Mouse (Mus musculus): ENCODE data around the gene Hepacam. TPM values are rescaled to one million over a fixed set of nuclear protein-coding genes. Genes with fewer than 3 reads are reported as not detected.

Gene Hepacam
- polyA plus RNA-seq, 1 experiment = not detected

DNA sequence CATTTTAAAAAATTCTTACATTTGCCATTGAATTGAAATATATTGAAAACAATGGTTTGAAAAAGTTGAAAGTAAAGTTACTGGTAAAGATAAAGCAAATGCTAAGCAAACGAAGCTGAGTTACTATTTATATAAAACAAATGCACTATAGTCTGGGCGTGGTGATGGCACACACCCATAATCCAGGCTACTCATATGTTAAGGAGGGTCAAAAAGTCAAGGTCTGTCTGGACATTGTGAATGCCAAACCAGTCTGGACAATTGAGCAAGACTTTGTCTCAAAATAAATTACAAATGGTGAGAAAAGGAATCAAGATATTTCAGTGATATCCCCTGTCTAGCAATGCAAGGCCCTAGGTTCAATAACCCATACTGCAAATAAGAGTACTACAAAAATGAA is 23.7 kb downstream of the Hepacam start:
- H3K4me2 ChIP-seq (ENCODE audit: low read depth) = no peak overlapping the region
- no peak for TF ChIP-seq SRF (IDR thresholded peaks at IDR 0.05; ENCODE audit: control insufficient read depth, insufficient read length, low read depth)
- no peak for TF ChIP-seq MAX (IDR thresholded peaks at IDR 0.05; ENCODE audit: low read depth)
- TF ChIP-seq TCF3 (IDR thresholded peaks at IDR 0.05; ENCODE audit: insufficient read length, low read depth) = no peak
- no peak for TF ChIP-seq POLR2A (IDR thresholded peaks at IDR 0.05; ENCODE audit: insufficient read length, low read depth)
- no peak for TF ChIP-seq E2F4 (IDR thresholded peaks at IDR 0.05; ENCODE audit: insufficient read depth)
- TF ChIP-seq POLR2AphosphoS2 (IDR thresholded peaks at IDR 0.05; ENCODE audit: insufficient read length, low read depth) = no peak
- no peak for TF ChIP-seq USF1 (IDR thresholded peaks at IDR 0.05; ENCODE audit: low read depth)
- H3K79me2 ChIP-seq (ENCODE audit: control insufficient read depth, insufficient read depth) = no peaks in the 10 kb centered on the region
- no peak overlapping the region for H3ac ChIP-seq (ENCODE audit: control insufficient read depth, insufficient read length)
- no peak overlapping the region for H3K4me3 ChIP-seq
- H3K36me3 ChIP-seq (ENCODE audit: control insufficient read depth, insufficient read depth) = no peaks in the 10 kb centered on the region
- peaks cover 5% of the 10 kb centered on the region for H3K27me3 ChIP-seq (ENCODE audit: control insufficient read depth, insufficient read depth, insufficient read length)

DNA sequence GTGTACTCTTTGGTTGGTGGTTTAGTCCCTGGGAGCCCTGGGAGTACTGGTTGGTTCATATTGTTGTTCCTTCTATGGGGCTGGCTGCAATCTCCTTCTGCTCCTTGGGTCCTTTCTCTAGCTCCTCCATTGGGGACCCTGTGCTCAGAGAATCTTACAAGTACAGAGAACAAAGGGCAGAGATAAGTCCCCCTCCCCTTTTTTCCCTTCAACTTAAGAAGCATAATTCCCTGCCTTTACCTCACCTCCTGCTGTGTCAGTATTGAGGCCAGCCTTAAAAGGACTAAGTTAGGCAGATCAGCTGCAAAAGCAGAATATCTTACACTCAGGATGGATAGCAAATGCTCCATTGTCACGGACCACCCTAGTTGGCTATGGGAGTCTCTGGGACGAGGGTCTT is 24.9 kb downstream of the Hepacam start:
- Histone ChIP-seq H3K79me2 (ENCODE audit: control insufficient read depth, insufficient read depth) (no peaks in the 10 kb centered on the region), H3K36me3 (ENCODE audit: control insufficient read depth, insufficient read depth) (no peaks in the 10 kb centered on the region), H3ac (ENCODE audit: control insufficient read depth, insufficient read length) (no peak overlapping the region), H3K27me3 (ENCODE audit: control insufficient read depth, insufficient read depth, insufficient read length) (no peaks in the 10 kb centered on the region), H3K4me2 (ENCODE audit: low read depth) (no peak overlapping the region), H3K4me3 (no peak overlapping the region)
- TF ChIP-seq REST (IDR thresholded peaks at IDR 0.05; ENCODE audit: insufficient read depth, insufficient read length) (no peak), POLR2AphosphoS2 (IDR thresholded peaks at IDR 0.05; ENCODE audit: insufficient read length, low read depth) (no peak), TCF3 (IDR thresholded peaks at IDR 0.05; ENCODE audit: insufficient read length, low read depth) (no peak), CEBPB (IDR thresholded peaks at IDR 0.05; ENCODE audit: insufficient read depth, poor library complexity, severe bottlenecking) (no peak), MAX (IDR thresholded peaks at IDR 0.05; ENCODE audit: low read depth) (no peak), MYOG (IDR thresholded peaks at IDR 0.05; ENCODE audit: control insufficient read depth in 1 of 3, insufficient read depth in 1 of 3, insufficient read length in 2 of 3, low read depth in 2 of 3) (no peak), E2F4 (IDR thresholded peaks at IDR 0.05; ENCODE audit: insufficient read depth) (no peak), POLR2A (IDR thresholded peaks at IDR 0.05; ENCODE audit: insufficient read length, low read depth) (no peak), TCF12 (IDR thresholded peaks at IDR 0.05; ENCODE audit: insufficient read depth, poor library complexity, severe bottlenecking) (no peak), USF1 (IDR thresholded peaks at IDR 0.05; ENCODE audit: low read depth) (no peak), SRF (IDR thresholded peaks at IDR 0.05; ENCODE audit: control insufficient read depth, insufficient read length, low read depth) (no peak), MYOD1 (IDR thresholded peaks at IDR 0.05; ENCODE audit: control insufficient read depth in 1 of 3, insufficient read length in 2 of 3, low read depth in 2 of 3) (no peak)

DNA sequence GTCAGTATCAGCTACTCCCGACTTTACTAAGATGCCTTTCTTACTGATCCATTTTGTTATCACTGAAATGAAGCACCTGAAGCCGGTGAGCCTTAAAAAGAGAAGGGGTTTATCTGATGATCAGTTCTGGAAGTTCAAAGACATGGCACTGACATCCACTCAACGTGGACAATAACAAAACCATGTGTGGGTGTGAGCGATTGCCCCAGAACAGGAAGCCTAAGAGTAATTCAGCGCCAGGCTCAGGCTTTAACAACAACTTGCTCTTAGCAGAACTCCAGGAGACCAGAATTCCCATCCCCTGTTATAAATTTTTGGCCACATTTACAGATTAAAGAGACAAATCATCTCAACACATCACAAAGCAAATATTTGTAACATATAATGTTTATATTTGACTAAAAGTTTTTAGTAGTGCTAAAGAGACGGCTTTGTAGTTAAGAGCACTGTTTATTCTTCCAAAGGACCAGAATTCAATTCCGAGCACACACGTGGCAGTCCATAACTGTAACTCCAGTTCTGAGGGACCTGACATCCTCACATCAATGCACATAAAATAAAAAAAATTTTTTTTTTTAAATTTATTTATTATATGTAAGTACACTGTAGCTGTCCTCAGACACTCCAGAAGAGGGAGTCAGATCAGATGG is 26.5 kb downstream of the Hepacam start:
- no peaks in the 10 kb centered on the region for H3K79me2 ChIP-seq (ENCODE audit: control insufficient read depth, insufficient read depth)
- no peaks in the 10 kb centered on the region for H3K27me3 ChIP-seq (ENCODE audit: control insufficient read depth, insufficient read depth, insufficient read length)
- TF ChIP-seq USF1 (IDR thresholded peaks at IDR 0.05; ENCODE audit: low read depth) = no peak
- TF ChIP-seq MYOG (IDR thresholded peaks at IDR 0.05; ENCODE audit: control insufficient read depth in 1 of 3, insufficient read depth in 1 of 3, insufficient read length in 2 of 3, low read depth in 2 of 3) = no peak
- no peak for TF ChIP-seq POLR2A (IDR thresholded peaks at IDR 0.05; ENCODE audit: insufficient read length, low read depth)
- no peak for TF ChIP-seq MAX (IDR thresholded peaks at IDR 0.05; ENCODE audit: low read depth)
- TF ChIP-seq REST (IDR thresholded peaks at IDR 0.05; ENCODE audit: insufficient read depth, insufficient read length) = no peak
- TF ChIP-seq CEBPB (IDR thresholded peaks at IDR 0.05; ENCODE audit: insufficient read depth, poor library complexity, severe bottlenecking) = no peak
- TF ChIP-seq POLR2AphosphoS2 (IDR thresholded peaks at IDR 0.05; ENCODE audit: insufficient read length, low read depth) = no peak
- no peak for TF ChIP-seq E2F4 (IDR thresholded peaks at IDR 0.05; ENCODE audit: insufficient read depth)
- H3K4me3 ChIP-seq = no peak overlapping the region
- no peaks in the 10 kb centered on the region for H3K36me3 ChIP-seq (ENCODE audit: control insufficient read depth, insufficient read depth)
- no peak overlapping the region for H3ac ChIP-seq (ENCODE audit: control insufficient read depth, insufficient read length)
- no peak overlapping the region for H3K4me2 ChIP-seq (ENCODE audit: low read depth)

DNA sequence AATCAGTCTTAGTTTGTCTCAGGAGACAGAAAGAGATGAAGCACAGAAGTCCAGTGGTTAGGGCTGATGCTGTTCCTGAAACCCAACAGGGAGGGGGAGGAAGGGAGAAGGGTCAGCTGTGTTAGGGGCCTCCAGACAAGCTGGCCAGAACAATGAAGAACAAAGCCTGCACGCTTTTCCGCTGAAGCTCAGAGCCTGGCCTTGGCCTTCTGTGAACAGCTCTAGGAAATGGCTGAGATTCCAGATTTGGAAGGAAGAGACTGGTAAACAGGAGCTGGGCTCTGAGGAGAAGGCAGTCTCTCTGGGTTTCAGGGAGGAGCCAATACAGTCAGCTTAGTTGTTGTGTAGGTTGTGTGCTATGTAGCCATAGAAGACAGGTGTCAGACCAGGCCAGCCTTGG is 33.4 kb downstream of the Hepacam start:
- Histone ChIP-seq H3K36me3 (ENCODE audit: control insufficient read depth, insufficient read depth) (no peaks in the 10 kb centered on the region), H3K27me3 (ENCODE audit: control insufficient read depth, insufficient read depth, insufficient read length) (peaks cover 25% of the 10 kb centered on the region), H3K79me2 (ENCODE audit: control insufficient read depth, insufficient read depth) (no peaks in the 10 kb centered on the region), H3K4me3 (no peak overlapping the region), H3K4me2 (ENCODE audit: low read depth) (no peak overlapping the region), H3ac (ENCODE audit: control insufficient read depth, insufficient read length) (no peak overlapping the region)
- TF ChIP-seq MYOD1 (IDR thresholded peaks at IDR 0.05; ENCODE audit: control insufficient read depth in 1 of 3, insufficient read length in 2 of 3, low read depth in 2 of 3) = no peak
- no peak for TF ChIP-seq E2F4 (IDR thresholded peaks at IDR 0.05; ENCODE audit: insufficient read depth)
- no peak for TF ChIP-seq POLR2A (IDR thresholded peaks at IDR 0.05; ENCODE audit: insufficient read length, low read depth)
- no peak for TF ChIP-seq MAX (IDR thresholded peaks at IDR 0.05; ENCODE audit: low read depth)
- TF ChIP-seq SRF (IDR thresholded peaks at IDR 0.05; ENCODE audit: control insufficient read depth, insufficient read length, low read depth) = no peak
- TF ChIP-seq REST (IDR thresholded peaks at IDR 0.05; ENCODE audit: insufficient read depth, insufficient read length) = no peak
- no peak for TF ChIP-seq POLR2AphosphoS2 (IDR thresholded peaks at IDR 0.05; ENCODE audit: insufficient read length, low read depth)
- TF ChIP-seq CEBPB (IDR thresholded peaks at IDR 0.05; ENCODE audit: insufficient read depth, poor library complexity, severe bottlenecking) = no peak
- no peak for TF ChIP-seq TCF3 (IDR thresholded peaks at IDR 0.05; ENCODE audit: insufficient read length, low read depth)
- no peak for TF ChIP-seq USF1 (IDR thresholded peaks at IDR 0.05; ENCODE audit: low read depth)
- no peak for TF ChIP-seq MYOG (IDR thresholded peaks at IDR 0.05; ENCODE audit: control insufficient read depth in 1 of 3, insufficient read depth in 1 of 3, insufficient read length in 2 of 3, low read depth in 2 of 3)
- TF ChIP-seq TCF12 (IDR thresholded peaks at IDR 0.05; ENCODE audit: insufficient read depth, poor library complexity, severe bottlenecking) = no peak

DNA sequence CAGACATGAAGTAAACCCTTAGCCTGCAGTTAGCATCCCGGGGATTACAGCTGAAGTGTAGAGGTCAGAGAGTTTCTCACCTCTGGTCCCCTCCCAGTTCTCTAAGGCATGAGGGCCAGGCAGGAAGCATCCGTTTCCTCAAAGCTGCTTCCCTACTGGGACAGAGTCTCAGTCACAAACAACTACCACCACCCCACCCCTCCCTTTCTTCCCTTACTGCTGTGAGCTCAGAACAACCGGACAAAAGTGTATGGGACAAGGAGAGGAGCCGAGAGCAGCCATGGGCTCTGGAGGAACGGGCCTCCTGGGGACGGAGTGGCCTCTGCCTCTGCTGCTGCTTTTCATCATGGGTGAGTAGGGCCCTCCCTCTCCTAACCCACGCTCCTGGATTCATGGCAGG is 34.7 kb downstream of the Hepacam start, which contains the start of gene Robo4:
Robo4 (plus strand) TSS at position 96 of the 400 bp plus-strand sequence.
- TF ChIP-seq POLR2A (IDR thresholded peaks at IDR 0.05; ENCODE audit: insufficient read length, low read depth) (no peak), TCF12 (IDR thresholded peaks at IDR 0.05; ENCODE audit: insufficient read depth, poor library complexity, severe bottlenecking) (no peak), REST (IDR thresholded peaks at IDR 0.05; ENCODE audit: insufficient read depth, insufficient read length) (no peak), CEBPB (IDR thresholded peaks at IDR 0.05; ENCODE audit: insufficient read depth, poor library complexity, severe bottlenecking) (no peak)
- Histone ChIP-seq H3K79me2 (ENCODE audit: control insufficient read depth, insufficient read depth) (no peaks in the 10 kb centered on the region), H3K4me3 (no peak within 1 kb of the TSS), H3ac (ENCODE audit: control insufficient read depth, insufficient read length) (no peak within 1 kb of the TSS), H3K27me3 (ENCODE audit: control insufficient read depth, insufficient read depth, insufficient read length) (peaks cover 26% of the 10 kb centered on the region), H3K36me3 (ENCODE audit: control insufficient read depth, insufficient read depth) (no peaks in the 10 kb centered on the region), H3K4me2 (ENCODE audit: low read depth) (no peak within 1 kb of the TSS)
